Mouse (Mus musculus) cerebral cortex, adult 2 months (tissue): ENCODE results near the gene Ap2a1.

Experiments used
- WGBS: fragments of 180-500 bp; shearing (Covaris S2); methylation state at CpG from one replicate; pipeline ENCODE4 v1.1.7; 2018; 5-methylcytosine and 5-hydroxymethylcytosine counted together

The Ap2a1 gene

DNA sequence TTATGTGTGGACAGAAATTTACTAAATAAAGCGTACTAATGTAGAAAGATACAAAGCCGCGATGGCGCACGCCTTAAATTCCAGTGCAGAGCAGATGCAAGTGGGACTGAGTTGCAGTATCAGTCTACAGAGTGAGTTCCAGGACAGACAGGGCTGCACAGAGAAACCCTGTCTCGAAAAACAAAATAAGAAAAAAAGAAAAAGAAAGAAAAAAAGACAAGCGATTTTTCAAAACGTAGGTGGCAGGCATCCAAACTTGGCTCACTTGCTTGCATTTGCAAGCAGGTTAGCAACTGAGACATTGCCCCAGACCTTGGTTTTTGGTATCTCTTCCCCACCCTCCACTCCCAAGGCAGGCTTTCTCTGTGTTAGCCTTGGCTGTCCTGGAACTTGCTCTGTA is 36.1 kb downstream of the Ap2a1 start:
- 4% methylated on average over 8 of the region's 8 CpGs for WGBS

DNA sequence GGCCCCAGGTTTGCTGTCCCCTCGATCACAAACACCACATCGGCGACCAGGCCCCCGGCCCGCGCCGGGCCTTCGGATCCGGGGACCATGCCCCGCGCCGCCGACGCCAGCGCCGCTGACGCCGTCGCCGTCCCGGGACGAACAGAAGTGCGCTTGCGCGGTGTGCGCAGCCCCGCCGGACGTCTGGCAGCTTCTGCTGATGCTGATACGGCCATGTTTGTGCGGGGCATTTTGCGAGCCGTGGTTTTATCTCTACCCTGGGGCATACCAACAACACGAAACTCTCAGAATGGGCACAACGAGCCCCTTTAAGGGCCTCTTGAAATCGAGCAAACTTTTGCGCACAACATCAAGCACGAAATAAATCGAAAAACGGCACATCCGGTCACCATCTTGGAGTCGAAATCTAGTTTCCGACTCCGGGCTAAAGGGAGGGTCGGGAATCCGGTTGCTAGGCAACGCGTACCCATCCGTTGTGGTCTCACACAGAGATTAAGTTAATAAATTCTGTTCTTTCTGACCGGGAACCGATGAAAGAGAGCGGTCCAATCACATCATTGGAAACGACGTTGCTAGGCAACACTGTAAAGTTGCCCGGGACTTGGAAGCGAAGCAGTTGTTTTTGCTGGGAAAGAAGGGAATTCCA is 36.9 kb downstream of the Ap2a1 start, which contains the start of gene Med25:
Gene Med25 (minus strand): TSS at position 437 of the 646 bp plus-strand sequence.
- 1% methylated on average over 56 of the region's 56 CpGs for WGBS

DNA sequence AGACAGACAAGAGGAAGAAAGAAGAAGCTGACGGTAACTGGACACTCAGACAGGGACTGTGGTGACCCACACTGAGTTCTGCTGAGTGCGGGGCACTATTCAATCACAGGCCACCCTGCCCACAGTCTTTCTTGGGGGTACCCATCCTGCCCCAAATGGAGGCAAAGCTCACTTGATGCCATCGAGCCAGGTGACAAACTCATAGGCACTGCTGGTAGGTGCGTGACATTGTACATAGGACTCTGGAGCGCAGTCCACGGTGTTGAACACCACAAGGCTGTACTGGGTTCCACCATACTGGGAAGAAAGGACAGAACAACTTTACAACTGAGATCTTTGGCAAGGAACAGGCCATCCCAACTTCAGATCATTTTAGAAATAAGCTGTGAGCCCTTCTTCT is 37.7 kb downstream of the Ap2a1 start:
- 9% methylated on average over 6 of the region's 6 CpGs for WGBS

GRCm38 (mm10) chr7:44890737-44891136 is 38.6 kb downstream of the Ap2a1 start:
- WGBS, result 31% methylated on average over 4 of the region's 4 CpGs

GRCm38 (mm10) chr7:44890180-44890579 is 39.1 kb downstream of the Ap2a1 start:
- WGBS, result 78% methylated on average over 7 of the region's 7 CpGs

GRCm38 (mm10) chr7:44888256-44889105 is 40.8 kb downstream of the Ap2a1 start:
- 43% methylated on average over 13 of the region's 13 CpGs for WGBS

DNA sequence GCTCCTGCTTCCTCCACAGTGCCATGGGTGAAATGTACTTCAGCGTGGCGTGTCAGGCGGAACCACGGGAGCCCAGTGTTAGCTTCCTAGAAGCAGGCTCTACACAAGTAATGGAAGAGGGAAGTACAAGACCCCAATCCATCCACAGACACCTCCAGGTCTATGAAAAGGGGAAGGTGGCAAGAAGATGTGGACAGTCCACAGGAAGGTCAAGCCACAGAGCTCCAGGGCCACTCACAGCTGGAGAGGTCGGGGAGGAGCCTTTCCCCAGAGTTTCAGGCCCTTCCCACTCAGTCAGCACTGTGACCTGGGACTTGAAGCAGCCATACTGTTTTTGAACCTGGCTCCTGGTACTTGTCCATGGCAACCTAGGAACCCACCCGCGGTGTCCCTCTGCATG is 42.3 kb downstream of the Ap2a1 start:
- 86% methylated on average over 7 of the region's 7 CpGs for WGBS

GRCm38 (mm10) chr7:44884637-44885036 is 44.7 kb downstream of the Ap2a1 start:
- WGBS, result 94% methylated on average over 5 of the region's 5 CpGs

DNA sequence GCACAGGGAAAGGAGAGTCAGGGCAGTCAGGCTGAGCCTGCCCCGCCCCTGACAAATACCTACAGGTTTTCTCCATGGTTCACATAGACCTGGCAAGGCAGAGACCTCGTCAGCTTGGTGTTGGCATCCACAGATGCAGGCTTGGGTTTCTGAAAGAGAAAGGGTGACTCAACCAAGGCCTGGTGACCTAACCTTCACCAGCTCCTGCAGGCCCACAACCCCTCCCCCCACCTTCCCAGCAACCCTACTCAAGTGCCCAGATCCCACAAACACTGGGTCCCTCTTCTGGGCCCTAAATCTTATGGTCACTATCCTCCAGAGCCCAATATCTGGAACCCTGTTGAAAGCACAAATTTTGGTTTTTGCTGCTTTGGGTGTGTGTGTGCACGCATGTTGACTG is 46.3 kb downstream of the Ap2a1 start:
- WGBS, result 94% methylated on average over 3 of the region's 3 CpGs

GRCm38 (mm10) chr7:44877833-44878232 is 51.5 kb downstream of the Ap2a1 start:
- 68% methylated on average over 14 of the region's 14 CpGs for WGBS

DNA sequence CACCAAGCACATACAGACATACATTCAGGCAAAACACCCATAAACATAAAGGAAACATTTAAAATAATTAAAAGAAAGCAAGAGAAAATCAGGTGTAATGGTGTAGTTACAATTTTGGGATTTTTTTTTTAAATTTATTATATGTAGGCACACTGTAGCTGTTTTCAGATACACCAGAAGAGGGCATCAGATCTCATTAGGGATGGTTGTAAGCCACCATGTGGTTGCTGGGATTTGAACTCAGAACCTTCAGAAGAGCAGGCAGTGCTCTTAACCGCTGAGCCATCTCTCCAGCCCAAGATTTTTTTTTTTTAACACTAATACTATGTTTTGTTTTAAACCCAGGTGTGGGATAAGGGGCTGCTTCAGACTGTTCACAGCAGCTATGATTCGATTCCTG is 57.5 kb downstream of the Ap2a1 start:
- WGBS, result 90% methylated on average over 2 of the region's 2 CpGs

DNA sequence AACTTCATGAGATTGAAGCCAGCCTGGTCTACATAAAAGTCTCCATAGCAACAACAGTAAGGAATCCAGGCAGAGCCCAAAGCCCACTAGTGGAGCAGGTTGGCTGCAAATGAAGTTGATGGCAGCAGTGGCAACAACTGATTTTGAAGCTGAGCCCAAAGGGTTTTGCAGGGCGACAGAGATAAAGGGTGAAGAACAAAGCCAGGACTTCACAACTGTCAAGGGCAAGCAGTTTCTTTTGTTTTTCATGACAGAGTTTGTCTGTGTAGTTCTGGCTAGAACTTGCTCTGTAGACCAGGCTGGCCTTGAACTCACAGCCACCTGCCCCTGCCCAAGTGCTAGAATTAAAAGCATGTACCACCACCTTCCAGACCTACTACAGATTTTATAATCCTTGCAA is 58.1 kb downstream of the Ap2a1 start:
- WGBS, result 50% methylated on average over 1 of the region's 1 CpGs

DNA sequence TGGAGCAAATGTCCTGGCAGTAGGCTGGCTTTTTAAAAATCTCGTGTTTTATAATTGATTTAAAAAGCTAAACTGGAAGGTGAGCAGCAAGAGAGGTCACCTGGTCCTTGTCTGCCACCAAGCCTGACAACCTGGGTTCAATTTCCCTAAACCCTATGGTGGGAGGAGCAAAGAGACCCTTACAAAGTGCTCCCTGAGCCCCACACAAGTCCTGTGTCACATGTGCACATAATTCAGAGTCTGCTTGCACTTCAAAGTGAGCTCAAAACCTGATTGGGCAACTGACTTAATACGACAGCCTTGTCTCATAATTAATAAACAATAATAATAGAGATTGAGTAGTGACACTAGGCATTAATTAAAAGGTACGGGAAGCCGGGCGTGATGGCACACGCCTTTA is 58.7 kb downstream of the Ap2a1 start:
- 77% methylated on average over 6 of the region's 6 CpGs for WGBS

GRCm38 (mm10) chr7:44869697-44870528 is 59.4 kb downstream of the Ap2a1 start, which contains the start of gene Ptov1:
Gene Ptov1, minus strand, starts transcription at chr7:44869788.
- WGBS, result 5% methylated on average over 29 of the region's 29 CpGs

- 1% methylated on average over 108 of the region's 108 CpGs for whole genome bisulfite sequencing
These were observed 60.2 kb downstream of the Ap2a1 start for GRCm38 (mm10) chr7:44868919-44869696.

- 5% methylated on average over 16 of the region's 16 CpGs for WGBS
These were observed 60.8 kb downstream of the Ap2a1 start for GRCm38 (mm10) chr7:44868465-44868864.

GRCm38 (mm10) chr7:44867802-44868201 is 61.5 kb downstream of the Ap2a1 start:
- WGBS, result 22% methylated on average over 9 of the region's 9 CpGs

DNA sequence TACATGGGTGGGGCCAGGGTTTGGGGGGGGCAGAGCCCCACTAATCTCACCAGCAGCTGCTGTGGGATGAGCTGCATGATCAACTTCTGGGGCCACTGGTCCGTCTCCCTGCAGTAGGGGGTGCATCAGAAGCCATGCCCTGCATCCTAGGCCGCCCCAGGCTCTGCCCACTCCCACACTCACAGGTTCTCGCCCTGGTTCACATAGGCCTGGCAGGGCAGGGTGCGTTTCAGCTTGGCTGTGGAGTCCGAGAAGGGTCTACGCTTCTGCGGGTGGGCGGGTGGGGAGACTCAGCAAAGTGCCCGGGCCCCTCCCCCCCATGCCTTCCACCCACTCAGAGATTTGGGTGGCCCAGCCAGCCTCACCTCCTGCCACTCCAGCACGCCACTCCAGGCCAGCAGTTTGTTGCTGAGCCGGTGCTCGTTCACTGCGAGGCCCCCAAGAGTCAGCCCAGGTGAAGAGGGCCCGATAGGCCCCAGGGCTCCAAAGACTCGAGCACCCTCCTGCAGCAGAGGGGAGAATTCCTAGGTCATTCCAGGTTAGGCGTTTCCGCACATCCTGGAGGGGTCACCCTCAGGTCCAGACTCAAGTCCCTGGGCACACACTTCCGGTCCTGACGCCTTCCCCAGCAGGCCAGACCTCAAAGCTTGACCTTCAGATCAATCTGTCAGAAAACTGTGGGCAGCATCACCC is 62.1 kb downstream of the Ap2a1 start:
- 37% methylated on average over 19 of the region's 19 CpGs for WGBS

- 16% methylated on average over 15 of the region's 15 CpGs for WGBS
These were observed 62.9 kb downstream of the Ap2a1 start for GRCm38 (mm10) chr7:44866276-44867009.
